Mouse (Mus musculus) mouse trophoblast stem cell (cell line): Measurements from ENCODE around the gene Chil5.
"Not testable (repeated sequence)": the region's sequence is repeated elsewhere in the genome, so short reads cannot be mapped to it uniquely, and the experiment has no call there.

ENCODE experiments used
- in situ Hi-C, 2 experiments: fragments of 300-500 bp; cut with MseI, MboI; formaldehyde crosslinking; loops; 2 replicates in 1 of 2; 3 replicates in 1 of 2; pipeline ENCODE4 v1.15.1; 2025

Gene Chil5

GRCm38 (mm10) chr3:106032781-106033180, at the start of gene Chil5:
TSS of gene Chil5 (minus strand) at chr3:106032814.
- in situ Hi-C loops: no loop called here

GRCm38 (mm10) chr3:106074824-106075223, 42.2 kb upstream of the Chil5 start:
- in situ Hi-C loops: no loop called here

DNA sequence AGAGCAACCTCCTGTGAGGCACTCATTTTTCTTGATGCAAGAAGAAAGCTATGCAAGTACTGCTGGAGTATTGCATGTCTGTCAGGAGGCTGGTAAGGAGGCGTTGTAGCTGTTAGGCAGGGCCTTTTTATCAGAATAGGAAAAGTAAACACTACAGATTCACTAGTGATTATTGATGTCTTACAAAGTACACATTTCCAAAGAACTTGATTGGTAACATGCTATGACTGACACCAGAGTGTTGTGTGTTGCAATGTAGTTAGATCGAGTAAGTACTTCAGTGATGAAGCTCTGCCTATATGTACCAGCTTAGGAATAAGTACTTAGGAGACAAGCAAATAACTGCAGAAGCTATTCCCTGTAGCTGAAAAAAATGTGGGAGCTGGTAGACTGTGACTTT, 38.4 kb upstream of the Chil5 start:
- in situ Hi-C loops: no loop called here

DNA sequence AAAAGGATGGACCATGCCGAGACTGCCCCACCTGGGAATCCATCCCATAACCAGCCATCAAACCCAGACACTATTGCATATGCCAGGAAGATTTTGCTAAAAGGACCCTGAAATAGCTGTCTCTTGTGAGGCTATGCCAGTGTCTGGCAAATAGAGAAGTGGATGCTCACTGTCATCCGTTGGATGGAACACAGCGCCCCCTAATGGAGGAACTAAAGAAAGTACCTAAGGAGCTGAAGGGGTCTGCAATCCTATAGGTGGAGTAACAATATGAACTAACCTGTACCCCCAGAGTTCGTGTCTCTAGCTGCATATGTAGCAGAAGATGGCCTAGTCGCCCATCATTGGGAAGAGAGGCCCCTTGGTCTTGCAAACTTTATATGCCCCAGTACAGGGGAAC, 35.1 kb upstream of the Chil5 start:
- in situ Hi-C loops: not testable (repeated sequence)

DNA sequence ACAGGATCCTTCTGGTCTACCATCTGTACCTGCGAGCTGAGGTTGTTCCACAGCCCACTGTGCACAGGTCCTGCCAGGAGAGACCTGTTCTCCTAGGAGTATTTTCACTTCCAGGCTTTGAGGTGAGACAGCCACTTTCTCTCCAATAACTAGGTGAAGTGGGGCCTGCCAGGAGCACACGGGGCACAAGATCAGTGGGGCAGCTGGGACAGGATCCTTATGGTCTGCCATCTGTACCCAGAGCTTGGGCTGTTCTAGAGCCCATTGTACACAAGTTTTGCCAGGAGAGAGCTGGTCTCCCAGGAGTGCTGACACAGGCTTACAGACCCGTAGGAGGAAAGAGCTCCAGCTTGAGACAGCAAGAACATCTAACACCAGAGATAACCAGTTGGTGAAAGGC, 25.4 kb upstream of the Chil5 start:
- in situ Hi-C loops: no loop called here

- in situ Hi-C loops: no loop called here
Observed at GRCm38 (mm10) chr3:106051896-106052295, 19.3 kb upstream of the Chil5 start.

- in situ Hi-C loops: no loop called here
Observed at GRCm38 (mm10) chr3:106040306-106040705, 7.7 kb upstream of the Chil5 start.

GRCm38 (mm10) chr3:106024135-106024534, 8.5 kb downstream of the Chil5 start:
- in situ Hi-C loops: loop anchor here in 1 of 2 experiments (25.0 kb wide), 1 partner anchor 438 kb away; no protein-coding TSS in a partner anchor

GRCm38 (mm10) chr3:106021840-106022239, 10.8 kb downstream of the Chil5 start:
- in situ Hi-C loops: loop anchor here in 1 of 2 experiments (25.0 kb wide), 1 partner anchor 440 kb away; no protein-coding TSS in a partner anchor

DNA sequence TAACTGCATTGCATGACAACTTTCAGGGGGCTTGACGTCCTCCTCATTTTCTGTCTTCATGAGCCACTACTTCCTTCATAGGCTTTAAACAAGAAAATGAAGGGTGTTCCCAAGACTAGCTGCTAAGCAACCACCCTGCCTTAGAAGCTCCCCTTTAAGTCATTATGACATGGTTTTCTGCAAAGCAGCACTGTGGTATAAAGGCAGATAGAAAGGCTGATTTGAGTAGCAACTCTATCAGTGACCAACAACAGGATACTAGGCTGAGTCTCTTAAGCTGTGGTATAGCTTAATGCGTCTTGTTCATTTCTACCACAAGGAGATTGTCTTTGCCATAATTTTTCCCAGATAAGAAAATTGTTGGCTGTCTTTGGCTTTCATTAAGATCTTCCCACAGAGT, 18.1 kb downstream of the Chil5 start, which contains the start of gene Pifo:
Gene Pifo (minus strand): TSS at position 101 of the 400 bp plus-strand sequence.
- in situ Hi-C loops: loop anchor here in 1 of 2 experiments (25.0 kb wide), 1 partner anchor 448 kb away; no protein-coding TSS in a partner anchor

DNA sequence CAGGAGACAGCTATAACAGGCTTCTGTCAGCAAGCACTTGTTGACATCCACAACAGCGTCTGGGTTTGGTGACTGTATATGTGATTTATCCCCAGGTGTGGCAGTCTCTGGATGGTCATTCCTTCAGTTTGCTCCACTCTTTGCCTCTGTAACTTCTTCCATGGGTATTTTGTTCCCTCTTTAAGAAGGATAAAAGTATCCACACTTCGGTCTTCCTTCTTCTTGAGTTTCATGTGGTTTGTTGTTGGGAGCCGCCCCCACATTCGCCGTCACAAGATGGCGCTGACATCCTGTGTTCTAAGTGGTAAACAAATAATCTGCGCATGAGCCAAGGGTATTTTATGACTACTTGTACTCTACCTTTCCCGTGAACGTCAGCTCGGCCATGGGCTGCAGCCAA, 29.3 kb downstream of the Chil5 start:
- in situ Hi-C loops: loop anchor here in 1 of 2 experiments (25.0 kb wide), 1 partner anchor 459 kb away; no protein-coding TSS in a partner anchor

DNA sequence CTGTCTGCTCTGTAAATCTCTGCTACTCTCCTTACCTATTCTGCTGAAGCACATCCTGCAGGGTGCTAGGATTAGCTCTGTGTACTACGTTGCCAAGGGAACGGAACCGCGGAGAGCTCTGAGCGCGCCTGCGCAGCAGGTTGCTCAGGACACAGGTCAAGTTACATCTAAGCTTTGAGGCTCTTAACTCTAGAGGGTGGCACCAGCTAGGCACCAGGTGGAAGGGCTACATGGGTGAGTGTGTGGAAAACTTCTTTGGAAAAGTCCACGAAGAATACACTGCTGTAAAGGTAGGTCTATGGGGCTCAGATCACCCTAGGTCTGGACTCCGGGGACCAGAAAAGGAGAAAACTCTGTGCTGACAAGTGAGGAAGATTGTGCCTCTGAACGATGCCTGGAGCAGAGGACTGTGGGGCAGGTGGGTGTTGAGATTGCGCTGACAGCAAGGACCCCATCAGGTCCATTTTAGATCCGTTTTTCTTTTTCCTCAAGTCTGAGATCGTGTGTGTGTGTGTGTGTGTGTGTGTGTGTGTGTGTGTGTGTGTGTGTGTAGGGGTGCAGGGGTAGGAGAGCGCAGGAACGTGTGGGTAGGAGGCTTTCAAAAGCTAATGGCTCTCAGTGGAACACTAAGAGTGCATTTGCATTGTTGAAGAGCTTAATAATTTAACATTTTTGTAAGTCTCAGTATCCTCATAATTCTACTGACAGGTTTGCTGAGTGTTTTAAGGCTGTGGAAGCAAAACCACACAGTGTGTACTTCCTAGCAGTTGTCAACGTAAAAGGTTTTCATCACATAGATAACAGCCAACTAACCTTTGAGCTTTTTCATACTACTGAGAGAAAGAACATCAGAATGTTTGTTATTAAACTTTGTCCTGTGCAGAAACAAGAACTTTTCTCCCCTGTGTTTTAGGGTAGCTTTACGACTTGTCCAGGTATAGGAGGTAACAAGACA, 30.9 kb downstream of the Chil5 start:
- in situ Hi-C loops: loop anchor here in 1 of 2 experiments (25.0 kb wide), 1 partner anchor 461 kb away; no protein-coding TSS in a partner anchor

DNA sequence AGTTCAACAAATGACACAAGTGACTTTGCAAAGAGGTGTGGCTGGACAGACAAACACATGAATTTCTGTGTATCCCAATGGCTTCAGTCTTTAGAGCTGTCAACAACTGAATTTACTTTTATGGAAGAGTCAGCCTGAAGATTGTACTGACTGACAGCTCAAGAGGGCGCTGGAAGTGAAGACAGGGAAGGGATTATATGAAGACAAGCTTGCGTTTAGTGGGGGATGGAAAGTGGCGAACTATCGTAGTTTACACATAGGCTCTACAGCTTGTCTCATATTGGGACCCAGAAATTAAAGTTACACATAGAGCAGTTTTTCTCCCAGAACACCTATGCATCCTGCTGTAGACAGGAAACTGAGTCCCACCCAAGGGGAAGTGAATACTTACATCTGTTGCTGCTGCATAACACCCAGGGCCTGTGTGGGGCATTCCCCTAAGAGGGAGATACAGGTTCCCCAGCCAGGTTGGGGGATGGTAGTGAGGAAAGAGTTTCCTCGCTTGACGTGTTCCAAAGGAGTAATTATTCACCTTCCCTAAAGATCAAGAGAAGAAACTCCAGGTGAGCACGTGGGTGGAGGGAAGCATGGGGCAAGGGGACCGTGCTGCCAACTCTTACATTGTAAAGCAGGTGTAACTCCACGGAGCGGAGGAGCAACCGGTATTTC, 31.8 kb downstream of the Chil5 start:
- in situ Hi-C loops: loop anchor here in 1 of 2 experiments (25.0 kb wide), 1 partner anchor 461 kb away; no protein-coding TSS in a partner anchor

GRCm38 (mm10) chr3:105994730-105995129, 37.9 kb downstream of the Chil5 start:
- in situ Hi-C loops: loop anchor here in 1 of 2 experiments (10.0 kb wide), 1 partner anchor 450 kb away; no protein-coding TSS in a partner anchor

DNA sequence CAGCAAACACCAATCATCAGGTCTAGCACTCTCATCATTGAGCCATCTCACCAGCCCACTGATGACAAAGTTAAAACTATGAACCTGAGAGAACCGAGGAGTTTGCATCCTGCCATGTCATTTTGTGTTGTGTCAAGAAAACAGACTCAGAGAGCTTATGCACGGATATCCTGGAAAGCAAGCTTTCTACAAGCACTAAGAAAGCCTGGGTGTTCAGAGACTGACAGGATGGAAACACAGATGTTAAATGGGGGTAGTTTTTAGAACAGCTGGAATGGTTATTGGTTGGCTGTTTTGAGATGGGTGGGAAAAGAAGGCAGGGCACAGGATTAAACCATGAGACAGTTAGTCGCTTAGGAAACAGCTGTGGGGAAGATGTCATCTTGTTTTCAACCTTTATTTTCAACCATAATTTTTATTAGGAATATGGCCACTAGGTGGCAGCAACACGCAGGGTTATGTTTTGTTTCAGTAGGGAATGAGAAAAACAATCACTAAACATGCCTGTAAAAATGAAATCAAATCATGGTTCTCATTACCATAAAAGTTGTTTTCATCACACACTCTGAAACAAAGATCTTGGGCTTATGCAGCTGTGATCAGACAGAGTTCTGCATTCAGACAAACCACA, 40.8 kb downstream of the Chil5 start:
- in situ Hi-C loops: loop anchor here in 1 of 2 experiments (10.0 kb wide), 1 partner anchor 453 kb away; no protein-coding TSS in a partner anchor

DNA sequence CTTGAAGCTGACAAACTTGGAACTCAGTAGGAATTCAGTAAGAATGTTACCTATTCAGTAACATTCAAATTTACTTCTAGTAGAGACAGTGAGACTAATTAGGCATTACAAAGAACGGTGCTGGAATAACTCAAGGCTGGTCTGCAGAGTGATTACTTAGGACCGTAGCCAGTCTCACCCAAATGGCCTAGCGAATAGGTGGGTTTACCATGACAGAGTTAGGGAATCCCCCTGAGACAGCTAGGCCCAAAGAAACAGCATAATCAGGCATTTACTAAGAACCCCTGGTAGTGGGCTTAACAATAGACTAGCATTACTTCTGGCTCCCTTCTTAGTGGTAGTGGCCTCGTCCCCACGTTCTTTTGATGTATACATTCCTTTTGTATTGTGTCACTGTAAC, 43.0 kb downstream of the Chil5 start:
- in situ Hi-C loops: loop anchor here in 1 of 2 experiments (10.0 kb wide), 1 partner anchor 455 kb away; no protein-coding TSS in a partner anchor

DNA sequence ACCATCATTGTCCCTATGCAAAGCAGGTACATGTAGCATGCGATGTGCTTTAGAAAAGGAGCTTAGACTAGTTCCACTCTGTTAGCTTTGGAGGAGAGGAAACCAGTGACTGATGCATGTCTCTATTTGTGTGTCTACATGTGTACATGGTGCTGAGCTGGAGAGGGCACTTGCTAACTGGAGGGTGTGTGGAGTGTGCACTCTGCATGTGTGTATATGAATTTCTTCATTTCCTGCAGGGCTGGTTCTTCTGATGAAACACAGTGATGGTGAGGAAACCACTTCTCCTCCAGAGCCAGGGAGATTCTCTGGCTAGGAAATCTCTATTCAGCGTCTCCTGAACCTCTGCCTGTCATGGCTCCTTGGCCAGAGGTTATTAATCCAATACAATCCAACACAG, 58.4 kb downstream of the Chil5 start:
- in situ Hi-C loops: no loop called here

- in situ Hi-C loops: no loop called here
Observed at GRCm38 (mm10) chr3:105973411-105973810, 59.2 kb downstream of the Chil5 start, which contains the start of gene Ovgp1. TSS of gene Ovgp1 (plus strand) at chr3:105973711.

DNA sequence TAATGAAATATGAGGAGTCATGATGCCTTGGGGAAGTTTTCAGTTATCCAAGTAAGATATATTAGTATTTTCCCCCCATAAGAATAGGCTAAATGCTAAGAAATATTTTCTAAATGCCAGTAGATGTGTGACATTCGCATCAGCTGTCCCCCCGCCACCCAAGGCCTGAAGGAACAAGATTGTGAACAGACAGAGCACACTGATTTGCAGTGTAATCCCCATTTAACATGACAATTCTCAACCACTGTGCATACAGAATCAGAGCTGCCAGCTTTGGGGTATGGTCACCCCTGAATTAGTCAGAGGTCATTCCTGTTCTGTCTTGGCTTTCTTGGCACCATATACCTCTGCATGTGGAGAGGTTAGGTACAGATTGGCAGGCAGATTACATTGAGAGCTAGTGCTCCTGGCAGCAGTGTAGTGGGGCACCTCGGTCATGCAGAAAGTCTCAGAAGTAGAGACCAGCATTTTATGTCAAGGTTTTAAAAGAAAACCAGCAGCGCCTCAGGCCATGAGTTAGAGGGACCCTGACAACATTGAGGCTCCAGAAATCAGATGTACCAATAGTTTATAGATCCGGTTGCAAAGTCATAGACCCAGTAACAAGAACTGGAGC, 60.7 kb downstream of the Chil5 start:
- in situ Hi-C loops: no loop called here
